Mouse (Mus musculus): ENCODE results near the gene Srpk1. TPM values are rescaled to one million over a fixed set of nuclear protein-coding genes. Genes with fewer than 3 reads are reported as not detected.
A peak's percentile ranks its signal among the peaks of the same experiment; 100 is the strongest.

Gene Srpk1
- 105 and 107 TPM in 2 replicates for polyA plus RNA-seq (2015; fragmentation: Nextera tagmentation; extraction: Ambion mirVana)

GRCm38 (mm10) chr17:28622300-28622759 is at the start of gene Srpk1:
Srpk1 (minus strand) TSS chr17:28622709.
- peaks cover 13% of the 10 kb centered on the region for H3K36me3 ChIP-seq
- peak within 1 kb of the TSS; percentile 99 for H3K4me3 ChIP-seq
- WGBS = under 1% methylated on average over 39 of the region's 53 CpGs

DNA sequence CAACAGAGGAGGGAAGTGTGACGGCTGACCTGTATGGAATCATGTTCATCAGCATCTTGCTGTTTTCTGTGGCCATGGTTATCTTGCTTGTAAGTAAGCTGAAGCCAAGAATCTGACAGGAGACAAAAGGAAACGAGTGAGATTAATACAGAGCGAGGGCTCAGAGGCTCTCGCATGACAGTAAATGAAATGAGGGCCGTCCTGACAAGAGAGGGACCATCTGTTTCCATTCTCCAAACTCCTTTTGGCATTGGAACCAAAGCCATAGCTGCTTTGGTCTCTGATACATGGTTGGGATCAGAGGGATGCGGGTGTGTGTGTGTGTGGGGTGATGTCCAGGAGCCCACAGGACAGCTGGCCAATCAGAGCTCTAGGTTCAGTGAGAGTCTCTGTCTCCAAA is 37.1 kb upstream of the Srpk1 start:
- Histone ChIP-seq H3K27ac (no peak overlapping the region), H3K9me3 (no peaks in the 10 kb centered on the region), H3K27me3 (no peaks in the 10 kb centered on the region), H3K4me3 (no peak overlapping the region), H3K36me3 (no peaks in the 10 kb centered on the region), H3K9ac (no peak overlapping the region), H3K4me2 (no peak overlapping the region), H3K4me1 (replicated peaks) (peaks cover 6% of the 10 kb centered on the region; the same call in 1 of the 2 replicates)
- WGBS = 56% methylated on average over 6 of the region's 6 CpGs
- ATAC-seq (ENCODE audit: low FRiP score) = no peak

More at GRCm38 (mm10) chr17:28622300-28622759, at the start of gene Srpk1:
- peaks cover 38% of the 10 kb centered on the region for H3K4me1 ChIP-seq (replicated peaks)
- peak within 1 kb of the TSS; percentile 93 for H3K27ac ChIP-seq
- peak; percentile 96 for ATAC-seq (ENCODE audit: low FRiP score)
- peak within 1 kb of the TSS; percentile 96 for H3K9ac ChIP-seq
- H3K27me3 ChIP-seq = no peaks in the 10 kb centered on the region
- H3K9me3 ChIP-seq = no peaks in the 10 kb centered on the region
- H3K4me2 ChIP-seq = peak within 1 kb of the TSS; percentile 81

DNA sequence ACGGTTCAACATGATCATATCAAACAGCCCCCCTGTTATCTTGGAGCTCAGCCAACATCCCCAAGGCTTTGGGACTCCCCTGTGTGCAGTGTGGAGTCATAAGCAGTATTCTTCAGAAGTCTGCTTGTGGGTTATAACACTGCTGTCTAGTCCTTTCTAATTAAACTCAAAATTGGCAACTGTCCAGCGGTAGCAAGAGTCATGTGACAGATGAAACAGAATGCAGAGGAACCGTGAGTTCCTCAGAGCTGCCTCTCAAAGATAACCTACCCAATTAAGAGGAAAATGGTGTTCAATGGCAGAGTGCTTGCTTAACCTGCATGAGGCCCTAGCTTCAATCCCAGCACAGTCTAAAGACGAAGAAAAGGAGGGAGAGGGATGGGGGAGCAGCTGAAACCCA is 35.4 kb upstream of the Srpk1 start:
- peaks cover 6% of the 10 kb centered on the region; the same call in 1 of the 2 replicates for H3K4me1 ChIP-seq (replicated peaks)
- WGBS = 40% methylated on average over 4 of the region's 4 CpGs
- no peaks in the 10 kb centered on the region for H3K36me3 ChIP-seq
- H3K27me3 ChIP-seq = no peaks in the 10 kb centered on the region
- no peaks in the 10 kb centered on the region for H3K9me3 ChIP-seq
- H3K9ac ChIP-seq = no peak overlapping the region
- H3K4me3 ChIP-seq = no peak overlapping the region
- H3K27ac ChIP-seq = peak overlapping the region; percentile 20; the same call in 1 of the 2 replicates
- H3K4me2 ChIP-seq = no peak overlapping the region
- peak; percentile 77 for ATAC-seq (ENCODE audit: low FRiP score)

GRCm38 (mm10) chr17:28650268-28650667 is 27.8 kb upstream of the Srpk1 start:
- 67% methylated on average over 3 of the region's 3 CpGs for WGBS
- Histone ChIP-seq H3K9me3 (no peaks in the 10 kb centered on the region), H3K9ac (no peak overlapping the region), H3K4me2 (no peak overlapping the region), H3K27me3 (no peaks in the 10 kb centered on the region), H3K4me1 (replicated peaks) (no peaks in the 10 kb centered on the region), H3K27ac (no peak overlapping the region), H3K36me3 (no peaks in the 10 kb centered on the region), H3K4me3 (no peak overlapping the region)
- ATAC-seq (ENCODE audit: low FRiP score) = no peak

DNA sequence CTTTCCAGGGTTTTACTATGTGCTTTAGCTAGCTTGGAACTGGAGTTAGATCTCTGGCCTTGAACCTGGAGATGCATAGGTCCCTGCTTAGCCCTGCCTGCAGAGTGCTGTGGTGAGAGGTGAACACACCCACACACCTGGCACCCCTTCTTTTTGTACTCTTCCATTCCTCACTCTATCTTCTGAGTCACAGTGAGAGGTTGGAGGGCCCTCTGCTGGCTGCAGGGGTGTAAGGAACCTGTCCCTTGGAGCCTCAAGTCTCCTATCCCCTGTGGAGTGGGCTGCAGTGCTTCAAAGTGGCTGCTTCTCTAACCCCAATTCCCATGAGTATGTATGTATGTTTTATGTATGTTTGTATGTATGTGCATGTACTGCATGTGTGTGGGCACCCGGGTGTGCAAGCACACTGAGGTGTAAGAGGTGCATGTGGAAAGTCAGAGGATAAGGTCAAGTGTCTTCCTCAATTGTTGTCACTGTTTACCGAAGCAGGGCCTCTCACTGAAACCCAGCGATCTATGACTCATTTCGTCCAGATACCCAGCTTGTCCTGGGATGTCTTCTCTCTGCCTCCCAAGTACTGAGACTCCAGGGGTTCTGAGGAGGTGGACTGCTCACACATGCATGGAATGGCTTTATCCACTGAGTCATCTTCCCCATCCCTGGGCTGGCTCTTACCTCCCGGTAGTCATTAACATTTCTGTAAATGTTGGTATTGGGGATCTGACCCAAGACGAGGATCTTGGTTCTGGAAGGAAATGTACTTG is 26.3 kb upstream of the Srpk1 start:
- no peak for ATAC-seq (ENCODE audit: low FRiP score)
- H3K36me3 ChIP-seq = no peaks in the 10 kb centered on the region
- H3K27me3 ChIP-seq = no peaks in the 10 kb centered on the region
- H3K9me3 ChIP-seq = no peaks in the 10 kb centered on the region
- no peaks in the 10 kb centered on the region for H3K4me1 ChIP-seq (replicated peaks)
- H3K4me3 ChIP-seq = no peak overlapping the region
- WGBS = 54% methylated on average over 6 of the region's 6 CpGs
- H3K9ac ChIP-seq = no peak overlapping the region
- no peak overlapping the region for H3K27ac ChIP-seq
- no peak overlapping the region for H3K4me2 ChIP-seq

- Histone ChIP-seq H3K27me3 (no peaks in the 10 kb centered on the region), H3K9ac (no peak overlapping the region)
Observed at GRCm38 (mm10) chr17:28646221-28646620, 23.7 kb upstream of the Srpk1 start.

GRCm38 (mm10) chr17:28644112-28644511 is 21.6 kb upstream of the Srpk1 start:
- Histone ChIP-seq H3K27ac (no peak overlapping the region), H3K4me2 (no peak overlapping the region), H3K36me3 (no peaks in the 10 kb centered on the region), H3K9me3 (no peaks in the 10 kb centered on the region), H3K9ac (no peak overlapping the region), H3K4me3 (no peak overlapping the region), H3K4me1 (replicated peaks) (no peaks in the 10 kb centered on the region), H3K27me3 (no peaks in the 10 kb centered on the region)
- 55% methylated on average over 4 of the region's 4 CpGs for WGBS
- no peak for ATAC-seq (ENCODE audit: low FRiP score)

More at GRCm38 (mm10) chr17:28646221-28646620, 23.7 kb upstream of the Srpk1 start:
- no peak for ATAC-seq (ENCODE audit: low FRiP score)
- no peaks in the 10 kb centered on the region for H3K9me3 ChIP-seq
- no peaks in the 10 kb centered on the region for H3K36me3 ChIP-seq
- H3K4me3 ChIP-seq = no peak overlapping the region
- H3K27ac ChIP-seq = no peak overlapping the region
- WGBS = 68% methylated on average over 3 of the region's 3 CpGs
- H3K4me1 ChIP-seq (replicated peaks) = no peaks in the 10 kb centered on the region
- no peak overlapping the region for H3K4me2 ChIP-seq

DNA sequence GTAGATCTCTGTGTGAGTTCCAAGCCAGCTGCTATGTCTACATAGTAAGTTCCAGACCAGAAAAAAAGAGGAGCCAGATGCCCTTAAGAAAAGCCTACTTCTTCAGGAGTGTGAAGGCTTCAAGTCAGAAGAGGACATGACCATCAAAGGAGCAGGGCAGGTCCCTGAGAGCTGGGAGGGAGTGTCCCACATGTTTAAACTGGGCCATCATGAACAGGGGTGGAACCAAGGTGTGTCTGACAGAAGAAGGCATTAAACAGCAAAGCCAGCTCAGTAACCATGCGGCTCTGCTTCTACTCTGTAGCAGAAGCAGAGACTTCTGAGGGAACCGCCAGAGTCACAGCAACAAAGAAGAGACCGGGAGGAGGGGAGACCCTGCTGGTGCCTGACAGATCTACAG is 21.2 kb upstream of the Srpk1 start:
- Histone ChIP-seq H3K4me3 (no peak overlapping the region), H3K9me3 (no peaks in the 10 kb centered on the region), H3K27me3 (no peaks in the 10 kb centered on the region), H3K9ac (no peak overlapping the region), H3K36me3 (no peaks in the 10 kb centered on the region), H3K4me2 (no peak overlapping the region), H3K27ac (no peak overlapping the region), H3K4me1 (replicated peaks) (no peaks in the 10 kb centered on the region)
- 41% methylated on average over 3 of the region's 3 CpGs for WGBS
- no peak for ATAC-seq (ENCODE audit: low FRiP score)

DNA sequence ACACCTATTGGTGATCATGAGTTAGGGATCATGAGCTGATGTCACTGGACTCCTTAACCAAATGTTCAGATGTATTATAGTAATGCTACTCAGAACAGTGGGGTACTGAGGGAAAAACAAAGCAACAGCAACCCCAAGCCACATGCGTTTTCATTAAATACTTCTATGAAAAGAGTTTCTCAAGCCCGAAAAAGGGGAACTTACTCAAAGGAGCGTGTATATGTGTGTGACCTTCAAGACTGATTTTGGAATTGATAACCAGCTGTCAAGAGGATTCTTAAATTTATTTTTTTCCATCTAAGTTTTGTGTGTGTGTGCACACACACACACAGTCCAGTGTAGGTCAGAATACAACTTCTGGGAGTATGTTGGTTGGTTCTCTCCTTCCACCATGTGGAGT is 17.6 kb upstream of the Srpk1 start:
- no peak for ATAC-seq (ENCODE audit: low FRiP score)
- Histone ChIP-seq H3K9ac (no peak overlapping the region), H3K36me3 (no peaks in the 10 kb centered on the region), H3K27me3 (no peaks in the 10 kb centered on the region), H3K4me3 (no peak overlapping the region), H3K4me2 (no peak overlapping the region), H3K9me3 (no peaks in the 10 kb centered on the region), H3K4me1 (replicated peaks) (no peaks in the 10 kb centered on the region), H3K27ac (no peak overlapping the region)
- 84% methylated on average over 3 of the region's 3 CpGs for WGBS

GRCm38 (mm10) chr17:28637711-28638690 is 15.5 kb upstream of the Srpk1 start:
- Histone ChIP-seq H3K4me2 (no peak overlapping the region), H3K9me3 (no peaks in the 10 kb centered on the region), H3K4me1 (replicated peaks) (no peaks in the 10 kb centered on the region), H3K9ac (no peak overlapping the region), H3K27me3 (no peaks in the 10 kb centered on the region), H3K27ac (no peak overlapping the region), H3K36me3 (no peaks in the 10 kb centered on the region), H3K4me3 (no peak overlapping the region)
- WGBS = 86% methylated on average over 7 of the region's 7 CpGs
- no peak for ATAC-seq (ENCODE audit: low FRiP score)

GRCm38 (mm10) chr17:28635842-28636241 is 13.3 kb upstream of the Srpk1 start:
- no peaks in the 10 kb centered on the region for H3K27me3 ChIP-seq
- H3K36me3 ChIP-seq = no peaks in the 10 kb centered on the region
- no peak overlapping the region for H3K9ac ChIP-seq
- H3K4me3 ChIP-seq = no peak overlapping the region
- no peak overlapping the region for H3K4me2 ChIP-seq
- ATAC-seq (ENCODE audit: low FRiP score) = no peak
- H3K27ac ChIP-seq = no peak overlapping the region
- H3K9me3 ChIP-seq = no peaks in the 10 kb centered on the region
- 91% methylated on average over 5 of the region's 5 CpGs for WGBS
- no peaks in the 10 kb centered on the region for H3K4me1 ChIP-seq (replicated peaks)

- Histone ChIP-seq H3K27ac (no peak overlapping the region), H3K27me3 (no peaks in the 10 kb centered on the region), H3K9me3 (no peaks in the 10 kb centered on the region), H3K4me2 (no peak overlapping the region), H3K9ac (no peak overlapping the region), H3K4me1 (replicated peaks) (0 out of 2 replicates have a peak, but pooled peaks cover 6% of the 10 kb centered on the region), H3K36me3 (no peaks in the 10 kb centered on the region), H3K4me3 (no peak overlapping the region)
- ATAC-seq (ENCODE audit: low FRiP score) = no peak
- WGBS = 46% methylated on average over 3 of the region's 3 CpGs
Observed at GRCm38 (mm10) chr17:28629125-28629524, 6.6 kb upstream of the Srpk1 start.

Measured in hindbrain, embryonic 13.5 days (tissue).